Mouse (Mus musculus): ENCODE results near the gene Sgcb.

Gene Sgcb

DNA sequence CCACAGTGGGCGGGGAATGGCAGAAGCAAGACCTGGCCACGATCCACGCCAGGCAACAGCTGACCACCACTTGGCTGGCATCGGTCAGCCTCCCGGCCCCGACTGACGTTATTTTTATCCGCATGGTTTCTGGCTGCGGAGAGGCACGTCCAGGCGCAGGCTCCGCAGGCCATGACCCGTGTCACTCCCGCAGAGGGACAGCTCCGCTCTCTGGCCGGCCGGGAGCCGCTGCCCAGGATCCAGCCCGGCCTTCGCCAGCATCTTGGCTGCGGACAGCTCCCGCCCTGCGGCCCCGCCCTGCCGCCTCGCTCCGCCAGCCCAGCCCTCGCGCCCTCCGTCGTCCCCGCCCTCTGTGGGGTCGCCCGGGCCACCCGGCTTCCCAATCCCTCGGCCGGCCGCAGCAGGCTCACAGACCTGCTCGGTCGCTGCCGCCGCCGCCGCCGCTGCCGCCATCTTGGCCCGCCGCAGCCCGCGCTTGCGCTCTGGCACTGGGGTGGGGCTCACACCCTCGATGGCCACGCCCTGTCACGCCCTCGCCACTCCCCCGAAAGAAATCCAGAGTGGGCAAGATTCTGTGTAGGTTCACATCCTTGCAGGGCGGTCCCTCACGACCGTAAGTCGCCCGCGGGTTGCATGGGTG is at the start of gene Sgcb:
Gene Sgcb, minus strand, starts transcription at position 530 of the 640 bp plus-strand sequence.
- peak; percentile 84 for DNase-seq (ENCODE audit: extremely low read depth, insufficient read length, low spot score)

DNA sequence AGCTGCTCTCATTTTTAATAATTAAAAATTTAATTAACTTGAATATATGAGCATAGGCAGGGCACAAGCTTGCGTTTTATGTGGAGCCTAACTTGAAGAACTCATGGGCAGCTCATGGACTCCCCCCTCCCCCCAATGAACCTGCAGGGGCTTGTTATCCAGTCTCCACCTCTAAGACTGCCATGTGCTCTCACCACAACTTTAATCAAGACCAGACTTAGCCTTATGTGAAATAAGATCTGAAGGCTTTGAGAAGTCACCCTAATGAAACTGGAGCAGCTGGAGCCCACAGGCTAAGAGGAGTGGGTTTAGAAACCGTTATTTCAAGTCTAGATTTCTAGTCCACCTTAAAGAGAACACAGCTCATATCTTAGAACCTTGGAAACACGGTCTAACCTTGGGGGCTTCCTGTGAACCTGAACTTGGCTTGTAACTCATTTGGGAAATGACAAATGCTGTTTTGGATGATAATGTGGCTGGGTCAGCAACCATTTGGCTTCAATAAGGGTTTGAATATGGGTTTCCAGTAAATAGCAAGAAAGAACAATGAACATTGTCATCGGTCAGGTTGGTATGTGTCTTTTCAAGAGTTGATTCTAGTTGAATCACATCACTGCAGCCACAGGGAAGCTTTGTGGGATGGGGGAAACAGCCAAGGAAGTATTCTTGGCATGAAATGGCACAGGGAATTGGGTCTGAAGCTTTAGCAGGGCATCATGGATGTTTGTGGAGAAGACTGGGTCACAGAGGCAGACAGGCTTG is 46.8 kb upstream of the Sgcb start:
- no peak for DNase-seq (ENCODE audit: extremely low read depth, insufficient read length, low spot score)

DNA sequence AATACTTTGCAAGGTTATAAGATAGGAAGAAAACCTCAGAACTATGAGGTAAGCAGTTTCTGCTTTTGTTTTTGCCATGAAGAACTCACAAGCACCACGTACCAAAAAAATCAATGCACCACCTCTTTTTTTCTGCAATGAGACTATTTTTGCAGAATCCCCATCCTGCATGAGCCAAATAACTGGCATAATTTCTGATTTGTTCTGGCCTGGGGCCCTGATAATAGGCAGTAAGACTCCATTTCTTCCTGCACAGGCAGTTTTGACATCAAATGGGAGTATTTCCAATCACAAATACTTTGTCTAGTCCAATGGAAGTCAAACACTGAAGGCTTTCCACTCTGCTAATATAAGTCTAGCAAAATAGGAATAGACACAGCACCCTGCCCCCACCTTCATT is 46.2 kb upstream of the Sgcb start:
- DNase-seq (ENCODE audit: extremely low read depth, insufficient read length, low spot score): no peak

DNA sequence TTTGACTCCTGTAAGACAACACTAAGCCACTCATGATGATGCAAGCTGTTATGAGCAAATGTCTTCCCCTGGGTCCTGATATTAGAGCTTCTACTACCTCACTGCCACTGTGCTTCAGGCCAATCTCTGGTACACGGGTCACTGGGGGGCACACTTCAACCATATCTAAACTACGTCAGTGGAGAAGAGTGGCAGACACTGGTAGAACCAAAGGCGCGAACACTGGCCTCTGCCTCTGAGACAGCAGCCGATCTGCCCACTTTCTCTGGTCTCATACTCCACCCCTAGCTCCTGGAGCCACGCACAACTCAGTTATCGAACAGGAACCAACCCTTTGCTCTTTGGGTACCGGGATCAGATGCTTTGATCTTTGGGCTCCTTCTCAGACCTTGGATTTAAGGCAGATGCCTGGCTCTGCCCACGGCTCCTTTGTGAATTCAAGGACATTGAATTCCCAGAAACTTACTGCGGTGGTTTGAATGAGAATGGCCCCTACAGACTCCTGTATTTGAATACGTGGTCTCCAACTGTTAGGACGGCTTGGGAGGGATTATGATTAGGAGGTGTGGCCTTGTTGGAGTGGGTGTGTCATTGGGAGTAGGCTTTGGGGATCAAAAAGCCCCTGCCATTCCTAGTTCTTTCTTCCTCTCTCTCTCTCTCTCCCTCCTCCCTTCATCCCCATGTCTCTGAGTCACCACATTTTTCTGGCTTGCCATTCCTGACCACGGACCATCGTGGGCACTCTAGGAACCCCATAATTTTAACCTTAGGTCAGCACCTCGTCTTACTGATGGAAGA is 44.3 kb upstream of the Sgcb start:
- no peak for DNase-seq (ENCODE audit: extremely low read depth, insufficient read length, low spot score)

DNA sequence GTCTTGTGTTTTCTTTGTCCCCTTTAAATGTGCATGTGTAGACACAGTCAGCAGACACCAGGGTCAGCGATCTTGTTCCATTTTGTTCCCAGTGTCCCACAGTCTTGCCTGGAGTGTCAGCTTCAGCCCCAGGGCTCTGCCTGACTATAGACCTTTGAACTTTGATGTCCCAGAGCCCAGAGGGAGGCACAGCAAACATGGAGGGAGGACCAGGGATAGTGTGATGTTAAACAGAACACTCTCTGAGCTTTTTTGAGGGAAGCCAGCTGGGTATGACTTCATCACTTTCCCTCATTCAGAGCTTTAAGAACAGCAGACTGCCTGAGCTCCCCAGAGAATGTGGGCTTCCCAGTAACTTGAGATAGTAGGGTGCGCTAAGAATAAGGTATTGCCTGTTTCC is 42.6 kb upstream of the Sgcb start:
- no peak for DNase-seq (ENCODE audit: extremely low read depth, insufficient read length, low spot score)

DNA sequence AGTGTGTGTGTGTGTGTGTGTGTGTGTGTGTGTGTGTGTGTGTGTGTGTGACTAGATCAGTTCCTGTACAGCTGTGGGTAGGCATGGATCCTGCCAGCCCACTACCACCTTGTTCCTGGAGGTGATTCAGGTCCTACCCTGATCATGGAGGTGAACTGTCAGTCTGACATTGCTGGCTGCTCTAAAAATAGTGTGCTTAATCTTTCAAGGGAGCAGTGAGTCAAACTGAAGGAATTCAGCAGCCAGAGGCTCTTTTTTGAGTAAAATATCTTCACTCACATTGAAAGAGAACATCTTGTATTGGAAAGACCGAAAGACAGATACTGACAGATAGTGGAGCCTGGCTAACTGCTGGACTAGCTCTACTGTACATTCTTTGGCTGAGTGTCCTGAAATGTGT is 41.0 kb upstream of the Sgcb start:
- DNase-seq (ENCODE audit: extremely low read depth, insufficient read length, low spot score): no peak

DNA sequence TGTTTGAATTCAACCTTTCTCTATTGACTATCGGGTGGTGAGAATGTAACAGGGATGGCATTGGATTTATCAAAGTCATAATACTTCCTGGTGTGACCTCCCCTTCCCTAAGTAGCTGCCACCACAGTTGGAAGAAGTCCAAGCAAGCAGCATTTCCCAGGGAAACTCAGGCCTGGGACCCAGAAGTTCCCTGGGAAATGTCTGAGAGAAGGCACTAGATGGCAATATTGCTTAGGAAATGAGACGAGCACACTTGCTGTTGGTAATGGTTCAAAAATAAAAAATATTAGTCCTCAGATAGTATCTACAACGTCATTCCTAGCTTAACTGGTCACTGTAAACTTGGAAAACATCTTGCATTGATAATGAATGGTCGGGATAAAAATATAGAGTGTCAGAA is 38.6 kb upstream of the Sgcb start:
- no peak for DNase-seq (ENCODE audit: extremely low read depth, insufficient read length, low spot score)

DNA sequence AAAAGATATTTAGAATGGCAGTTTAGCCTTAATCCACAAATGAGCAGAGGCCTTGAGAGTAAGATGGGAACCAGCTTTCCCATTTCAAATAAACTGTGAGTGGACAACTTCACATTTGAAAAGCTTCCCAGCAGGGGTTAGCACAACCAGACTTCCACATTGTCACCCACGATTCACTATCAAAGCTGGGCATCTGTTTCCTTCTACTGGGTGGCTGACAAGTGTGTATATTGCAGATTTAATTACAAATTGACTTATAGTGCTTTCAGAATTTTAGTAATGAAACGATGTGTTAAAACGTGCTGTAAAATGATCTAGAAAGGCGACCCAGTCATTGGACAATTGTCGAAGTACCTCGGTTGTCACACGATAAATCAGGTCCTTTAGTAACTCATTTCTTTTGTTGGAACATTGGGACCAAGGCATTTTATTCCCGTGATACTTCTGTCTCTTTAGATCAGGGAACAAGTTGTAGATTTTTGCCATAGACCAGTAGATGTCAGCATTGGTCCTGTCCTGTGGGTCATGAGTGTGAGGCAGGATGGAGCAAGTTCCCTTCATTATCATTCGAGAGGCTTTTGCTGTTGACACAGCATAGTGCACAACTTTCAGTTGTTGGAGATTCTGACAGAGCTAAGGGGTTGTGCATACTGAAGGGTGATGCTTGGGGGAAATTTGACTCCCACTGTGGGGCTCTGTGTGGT is 36.3 kb upstream of the Sgcb start:
- no peak for DNase-seq (ENCODE audit: extremely low read depth, insufficient read length, low spot score)

DNA sequence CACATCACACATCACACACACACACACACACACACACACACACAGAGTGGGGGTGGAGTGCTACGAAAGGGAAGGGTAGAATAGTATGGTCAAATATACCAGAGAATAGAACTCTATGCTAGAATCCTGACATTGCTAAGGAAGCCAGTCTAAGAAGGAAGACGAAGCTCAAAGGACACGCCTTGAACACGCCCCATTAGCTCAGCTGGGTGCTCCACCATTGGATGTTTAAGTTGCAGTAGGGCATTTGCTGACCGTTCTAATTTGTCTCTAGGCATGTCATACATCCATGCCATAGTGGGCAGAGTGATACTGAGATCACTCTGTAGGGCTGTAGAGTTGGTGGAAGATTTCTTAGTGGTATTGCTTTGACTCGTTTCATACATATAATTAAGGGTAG is 35.6 kb upstream of the Sgcb start:
- no peak for DNase-seq (ENCODE audit: extremely low read depth, insufficient read length, low spot score)

DNA sequence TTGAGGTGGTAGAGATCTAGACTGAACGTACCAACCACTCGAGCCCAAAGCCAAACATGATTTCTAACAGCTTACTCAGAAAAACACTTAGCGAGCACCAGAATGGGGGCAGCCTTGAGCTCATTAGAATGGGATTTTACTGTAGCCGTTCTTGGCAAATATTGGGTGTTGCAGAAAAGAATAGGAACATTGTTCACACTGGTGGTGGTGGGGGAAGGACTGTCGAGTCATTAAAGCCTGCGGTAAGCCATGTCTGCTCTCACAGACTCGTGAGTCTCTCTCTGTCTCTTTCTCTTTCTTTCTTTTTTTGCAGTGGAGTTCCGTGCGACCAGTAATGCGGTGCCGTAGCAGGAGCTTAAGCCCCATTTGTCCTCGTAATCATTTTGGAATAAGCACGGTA is 29.0 kb upstream of the Sgcb start:
- DNase-seq (ENCODE audit: extremely low read depth, insufficient read length, low spot score): no peak

DNA sequence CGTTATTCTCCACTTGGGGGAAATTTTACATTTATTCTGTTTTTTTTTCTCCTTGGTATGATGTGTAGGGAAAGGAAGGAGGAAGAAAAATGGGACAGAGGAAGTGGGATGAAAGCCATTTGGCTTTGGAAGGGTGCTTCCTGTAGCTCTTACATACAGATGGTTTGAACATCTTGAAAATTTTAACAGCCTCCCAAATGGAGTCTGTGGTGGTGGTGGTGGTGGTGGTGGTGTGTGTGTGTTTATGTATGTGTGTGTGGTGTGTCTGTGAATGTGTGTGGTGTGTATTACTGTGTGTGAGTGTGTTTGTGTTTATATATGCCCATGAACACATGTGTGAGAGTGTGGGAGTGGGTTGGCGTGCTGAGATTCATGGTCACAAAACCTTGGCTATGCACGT is 28.0 kb upstream of the Sgcb start:
- no peak for DNase-seq (ENCODE audit: extremely low read depth, insufficient read length, low spot score)

DNA sequence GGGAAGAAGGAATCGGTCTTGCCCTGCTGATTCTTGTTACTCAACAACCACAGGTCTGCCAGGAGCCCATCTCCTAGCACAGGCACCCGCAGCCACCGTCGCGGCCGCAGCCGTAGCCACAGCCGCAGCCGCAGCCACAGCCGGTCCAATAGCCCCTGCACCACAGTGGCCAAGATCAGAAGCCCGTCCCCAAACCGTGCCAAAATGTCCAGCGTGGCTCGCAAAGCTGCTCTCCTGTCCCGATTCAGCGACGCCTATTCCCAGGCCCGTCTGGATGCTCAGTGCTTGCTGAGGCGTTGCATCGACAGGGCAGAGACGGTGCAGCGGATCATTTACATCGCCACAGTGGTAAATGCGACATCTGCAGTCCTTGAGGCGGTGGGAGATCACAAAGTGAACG is 21.8 kb upstream of the Sgcb start:
- DNase-seq (ENCODE audit: extremely low read depth, insufficient read length, low spot score): no peak

DNA sequence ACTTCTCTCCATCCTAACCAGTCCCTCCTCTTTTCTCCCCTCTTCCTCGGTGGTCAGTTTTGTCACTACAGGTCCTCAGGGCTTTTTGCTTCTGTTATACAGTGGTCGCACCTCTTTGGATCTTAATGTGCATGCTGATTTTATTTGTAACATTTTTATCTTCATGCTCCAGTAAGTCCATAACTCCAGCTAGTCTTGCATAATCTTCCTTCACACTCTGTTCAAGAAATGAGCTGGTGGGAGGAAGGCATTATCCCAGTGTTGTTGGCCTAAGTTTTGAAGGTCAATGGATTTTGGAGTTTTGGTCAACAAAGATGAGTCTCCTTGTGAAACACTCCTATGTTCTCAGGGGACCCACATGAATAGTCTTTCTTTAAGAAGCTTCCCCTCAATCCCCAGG is 20.3 kb upstream of the Sgcb start:
- no peak for DNase-seq (ENCODE audit: extremely low read depth, insufficient read length, low spot score)

DNA sequence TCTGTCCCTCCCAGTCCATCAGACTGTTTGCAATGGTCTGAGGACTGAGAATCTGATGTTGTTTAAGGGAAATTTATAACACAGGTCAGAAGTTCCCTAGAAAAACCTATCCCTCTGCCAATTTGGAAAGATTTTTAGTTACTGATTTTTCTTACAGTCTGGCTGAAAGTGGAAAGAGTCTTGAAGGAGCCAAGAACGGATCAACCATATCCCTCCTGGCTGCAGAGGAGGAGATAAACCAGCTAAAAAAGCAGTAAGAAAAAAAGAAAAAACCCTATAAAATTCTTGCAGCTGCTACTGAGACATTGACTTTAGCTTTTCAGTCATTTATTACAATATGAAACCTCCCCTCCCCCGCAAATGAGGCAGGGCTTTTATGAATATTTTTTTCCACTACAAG is 19.1 kb upstream of the Sgcb start:
- DNase-seq (ENCODE audit: extremely low read depth, insufficient read length, low spot score): no peak

DNA sequence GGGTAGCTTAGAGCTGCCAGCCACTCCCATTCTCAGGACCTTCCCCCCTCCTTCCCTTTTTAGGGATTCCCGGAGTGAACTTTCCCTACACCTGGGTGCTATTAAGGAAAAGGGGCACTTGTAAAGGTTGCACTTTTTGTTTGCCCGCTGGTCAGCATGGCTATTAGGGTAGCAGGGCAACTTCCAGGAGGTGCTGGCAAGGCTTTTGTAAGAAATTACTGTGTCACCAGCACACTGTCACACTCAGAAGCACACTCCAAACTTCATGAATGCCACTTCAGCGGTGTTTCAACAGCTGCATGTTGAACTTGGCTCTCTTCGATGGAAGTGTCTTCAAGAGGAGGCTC is 4.2 kb upstream of the Sgcb start:
- no peak for DNase-seq (ENCODE audit: extremely low read depth, insufficient read length, low spot score)

DNA sequence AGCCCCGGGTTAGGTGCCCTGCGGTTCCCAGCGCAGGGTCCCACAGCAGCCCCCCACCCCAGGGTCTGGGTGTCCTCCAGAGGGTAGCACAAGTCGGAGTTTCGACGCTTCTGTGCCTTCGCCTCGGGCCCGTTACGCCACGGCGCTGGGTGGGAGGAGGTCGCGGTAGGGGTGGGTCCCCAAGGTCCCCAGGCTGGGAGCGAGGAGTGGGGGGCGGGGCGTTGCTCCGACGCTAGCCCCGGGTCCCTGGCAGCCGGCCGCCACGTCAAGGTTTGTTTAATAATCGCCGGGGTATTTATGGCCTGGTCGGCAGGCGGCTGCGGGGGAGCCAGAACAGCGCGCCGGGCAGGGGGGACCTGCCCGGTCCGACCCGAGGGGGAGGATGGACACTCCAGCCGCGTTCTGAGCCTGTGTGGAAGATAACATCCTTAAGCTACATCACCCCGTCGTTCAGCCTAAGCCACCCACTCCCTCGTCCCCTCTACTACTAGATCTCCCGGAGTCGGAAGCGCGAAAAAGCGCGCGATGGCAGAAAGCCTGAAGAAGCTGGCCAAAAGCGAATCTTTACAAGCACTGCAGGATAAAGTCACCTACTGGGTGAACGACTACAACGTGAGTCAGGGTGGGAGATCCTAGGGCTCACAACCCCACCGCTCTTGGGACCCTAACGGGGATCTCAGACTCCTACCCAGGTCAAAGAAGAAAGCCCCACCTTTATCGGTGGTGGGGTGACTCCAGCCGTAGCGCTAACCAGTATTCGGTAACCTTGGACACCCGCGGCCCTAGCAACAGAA is 3.7 kb upstream of the Sgcb start, which contains the start of gene Spata18:
Gene Spata18, plus strand, starts transcription at position 319 of the 794 bp plus-strand sequence.
- DNase-seq (ENCODE audit: extremely low read depth, insufficient read length, low spot score): no peak

DNA sequence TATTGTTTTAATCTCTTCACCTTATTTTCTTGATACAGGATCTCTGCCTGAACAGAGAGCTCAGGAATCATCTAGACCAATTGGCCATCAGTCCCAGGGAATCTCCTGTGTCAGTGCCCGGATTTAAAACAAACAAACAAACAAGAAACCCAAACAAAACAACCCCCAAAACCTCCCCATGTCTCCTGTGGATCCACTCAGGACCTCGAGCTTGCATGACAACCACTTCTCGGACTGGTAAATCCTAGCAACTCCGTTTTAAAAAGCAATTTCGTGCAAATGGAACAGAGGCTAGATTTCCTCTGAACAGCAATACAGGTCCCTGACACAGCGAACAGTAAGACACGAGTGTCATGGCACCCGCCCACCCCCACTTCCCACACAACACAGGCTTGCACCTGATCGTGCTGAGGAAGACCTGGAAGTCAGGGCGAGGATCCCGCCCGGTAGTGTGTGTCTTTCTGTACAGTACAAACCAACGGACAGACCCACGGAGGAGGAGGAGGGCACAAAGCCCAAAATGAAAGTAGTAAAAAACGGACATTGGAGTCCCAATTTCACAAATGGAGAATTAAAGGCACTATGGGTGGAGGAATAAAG is 2.9 kb upstream of the Sgcb start:
- no peak for DNase-seq (ENCODE audit: extremely low read depth, insufficient read length, low spot score)

DNA sequence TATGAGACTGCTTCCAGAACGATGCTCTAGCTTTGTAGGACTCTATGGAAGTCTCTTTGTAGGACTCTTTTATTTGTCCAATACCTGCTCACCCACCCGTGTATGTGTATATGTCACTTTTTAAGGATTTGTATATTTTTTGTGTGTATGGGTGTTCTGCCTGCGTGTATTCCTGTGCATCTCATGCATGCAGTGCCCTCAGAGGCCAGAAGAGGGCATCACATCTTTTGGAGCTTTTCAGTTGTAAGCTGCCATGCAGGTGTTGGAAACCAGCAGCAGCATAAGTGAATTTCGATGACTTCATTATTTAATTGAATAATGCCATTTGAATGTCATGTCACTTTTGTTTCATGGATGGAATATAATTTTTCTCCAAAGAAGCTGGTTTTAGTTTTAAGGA is 5.5 kb downstream of the Sgcb start:
- DNase-seq (ENCODE audit: extremely low read depth, insufficient read length, low spot score): no peak

DNA sequence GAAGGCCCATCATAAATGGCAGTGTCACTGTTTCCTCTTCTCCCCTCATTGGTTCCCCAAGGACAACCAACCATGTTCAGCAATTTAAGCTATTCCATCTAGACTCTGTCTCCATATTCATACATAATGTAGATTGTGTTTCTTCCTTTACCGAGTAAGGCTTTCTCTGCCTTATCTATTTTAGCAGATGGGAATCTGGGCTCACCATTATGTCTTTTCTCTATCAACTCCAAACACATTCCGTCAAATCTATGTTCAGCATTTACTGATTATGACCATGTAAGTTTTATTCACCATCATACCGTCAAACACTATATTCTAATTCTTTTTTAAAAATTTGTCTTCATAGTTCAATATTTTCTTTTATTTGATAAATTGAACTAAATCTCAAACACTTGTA is 6.5 kb downstream of the Sgcb start:
- no peak for DNase-seq (ENCODE audit: extremely low read depth, insufficient read length, low spot score)
